Mouse (Mus musculus) cerebellum, adult 11 months (tissue): ENCODE results near the gene Foxn3.

Experiments used
- DNase-seq: peaks from one replicate; pipeline ENCODE4 v3.0.0; 2022

Gene Foxn3

DNA sequence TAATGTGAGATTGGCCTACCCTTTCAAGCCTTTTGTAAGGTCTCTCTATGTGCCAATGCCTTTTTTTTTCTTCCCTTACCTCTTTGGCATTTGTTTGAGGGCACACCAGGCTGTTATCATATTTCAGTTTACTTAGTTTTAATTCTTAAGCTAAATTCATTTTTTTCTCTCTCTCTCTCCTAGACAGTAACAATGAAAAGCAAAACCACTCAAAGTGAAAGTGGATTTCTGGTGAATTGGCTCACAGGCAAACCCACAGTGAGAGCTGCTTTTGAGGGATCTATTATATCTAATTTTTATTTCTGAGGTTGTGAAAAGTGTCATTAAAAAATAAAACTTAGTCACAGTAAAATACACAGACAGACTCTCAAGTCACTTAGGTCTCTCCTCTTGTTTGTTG is 101.1 kb downstream of the Foxn3 start:
- DNase-seq: no peak

DNA sequence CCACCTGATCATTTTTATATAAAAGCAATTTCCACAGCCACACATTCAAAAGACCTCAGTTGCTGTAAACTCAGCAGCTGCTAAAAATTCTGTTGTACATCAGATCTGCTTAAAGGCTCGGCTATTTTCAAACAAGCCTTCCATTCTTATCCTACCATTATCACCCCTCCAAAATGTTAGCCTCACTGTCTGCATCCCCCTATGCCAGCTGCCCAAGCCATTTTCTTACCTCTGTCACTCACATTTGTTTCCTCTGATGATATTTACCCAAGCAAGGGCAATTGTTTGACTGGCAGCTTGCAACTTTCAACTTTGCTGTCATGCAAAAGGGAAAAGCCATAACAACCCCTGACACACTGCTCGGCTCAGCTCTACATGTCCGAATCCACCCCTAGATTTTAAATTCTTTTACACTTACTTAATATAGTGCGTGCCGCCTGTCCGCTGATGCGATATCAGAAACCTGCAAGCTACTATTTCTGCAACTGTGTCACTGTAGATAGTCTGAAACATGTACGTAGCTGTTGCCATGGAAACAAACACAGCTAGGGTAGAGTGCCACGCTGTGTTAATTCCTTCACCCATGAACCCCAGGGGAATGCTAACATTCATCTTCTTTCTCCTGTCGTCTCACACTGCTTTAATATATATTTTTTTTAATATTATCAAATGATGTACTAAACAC is 105.7 kb downstream of the Foxn3 start:
- DNase-seq: no peak

DNA sequence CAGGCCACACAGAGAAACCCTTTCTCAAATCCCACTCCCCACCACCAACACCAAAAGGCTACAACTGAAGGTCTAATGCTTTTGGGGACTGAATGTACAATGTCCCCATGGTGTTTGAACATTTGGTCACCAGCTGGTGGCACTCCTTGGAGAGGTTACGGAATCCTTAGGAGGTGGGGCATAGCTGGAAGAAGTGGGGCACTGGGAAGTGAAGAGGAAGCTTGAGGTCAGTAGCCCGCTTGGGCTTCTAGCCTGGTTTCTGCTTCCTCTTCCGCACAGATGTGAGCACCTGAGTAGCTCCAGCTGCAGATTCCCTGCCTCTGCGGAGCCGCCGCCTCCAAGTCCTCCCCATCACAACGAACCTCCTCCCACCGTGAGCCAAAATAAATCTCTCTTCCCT is 107.8 kb downstream of the Foxn3 start:
- no peak for DNase-seq

DNA sequence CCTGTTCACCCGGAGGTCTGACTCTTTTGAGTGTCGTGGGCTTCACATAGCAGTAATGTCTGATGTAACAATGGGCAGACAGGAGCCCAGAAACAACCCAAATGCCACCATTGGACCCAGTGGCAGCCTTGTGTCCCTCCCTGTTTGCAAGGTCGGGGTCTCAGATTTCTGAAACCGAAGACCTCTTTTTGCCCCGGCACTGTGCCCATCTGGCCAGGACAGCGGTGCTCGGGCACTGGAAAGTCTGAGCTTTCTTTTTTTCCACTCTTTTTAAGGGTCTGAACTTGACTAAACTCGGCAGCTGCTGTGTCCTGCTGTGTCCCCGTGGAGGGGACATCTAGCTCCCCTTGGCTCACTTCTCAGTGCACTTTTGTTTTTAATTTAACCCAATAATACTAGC is 109.0 kb downstream of the Foxn3 start:
- DNase-seq: no peak

DNA sequence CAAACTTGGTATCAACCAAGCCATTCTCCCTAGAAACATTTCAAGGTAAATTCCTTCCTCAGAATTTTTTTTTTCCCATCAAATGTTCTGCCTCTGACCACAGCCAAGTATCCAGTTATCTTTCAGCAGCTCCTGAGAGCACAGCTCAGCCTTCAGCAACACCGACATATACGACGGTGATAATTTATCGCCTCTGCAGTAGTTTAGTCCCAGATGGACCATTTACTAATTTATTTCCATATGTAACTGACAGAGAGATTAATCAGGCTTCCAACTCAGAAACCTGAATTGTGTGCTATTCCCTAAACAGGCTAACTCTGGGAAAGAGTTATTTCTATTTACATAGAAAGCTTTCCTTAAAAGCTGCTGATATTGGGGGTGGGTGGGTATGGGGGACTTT is 109.6 kb downstream of the Foxn3 start:
- no peak for DNase-seq

DNA sequence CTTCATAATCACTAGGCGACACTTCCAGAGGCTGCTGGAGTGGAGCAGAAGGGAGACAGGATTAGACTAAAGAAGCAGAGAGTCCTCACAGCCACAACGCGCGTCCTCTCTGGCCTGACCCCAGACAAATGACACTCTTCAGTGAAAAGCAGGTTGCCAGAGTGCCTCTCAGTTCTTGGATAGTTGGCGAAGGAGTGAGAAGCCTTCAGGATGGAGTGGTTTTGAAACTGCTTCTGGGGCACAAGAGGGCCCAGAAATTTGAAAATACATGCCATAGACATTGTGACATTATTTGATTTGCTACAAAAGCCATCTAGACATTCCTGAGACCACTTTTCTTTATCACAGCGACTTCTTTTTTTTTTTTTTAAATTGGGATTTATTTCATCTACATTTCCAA is 113.3 kb downstream of the Foxn3 start:
- no peak for DNase-seq

DNA sequence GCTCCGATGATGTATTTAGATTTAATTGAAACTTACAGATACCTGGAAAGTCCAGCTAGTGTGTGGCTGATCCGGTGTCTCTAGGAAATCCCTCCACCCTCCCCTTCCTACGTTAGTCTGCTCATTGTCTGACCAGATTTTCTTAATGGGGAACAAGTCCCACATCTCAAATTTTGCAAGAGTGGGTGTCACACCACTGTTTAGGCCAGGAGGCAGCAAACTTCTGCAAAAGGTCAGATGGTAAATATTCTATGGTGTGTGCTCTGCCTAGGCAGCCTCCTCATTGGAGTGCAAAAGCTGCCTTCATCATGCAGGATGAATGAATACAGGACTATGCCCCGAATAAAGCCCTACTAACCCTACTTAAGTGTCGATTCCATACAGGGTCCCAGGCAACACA is 115.6 kb downstream of the Foxn3 start:
- no peak for DNase-seq

DNA sequence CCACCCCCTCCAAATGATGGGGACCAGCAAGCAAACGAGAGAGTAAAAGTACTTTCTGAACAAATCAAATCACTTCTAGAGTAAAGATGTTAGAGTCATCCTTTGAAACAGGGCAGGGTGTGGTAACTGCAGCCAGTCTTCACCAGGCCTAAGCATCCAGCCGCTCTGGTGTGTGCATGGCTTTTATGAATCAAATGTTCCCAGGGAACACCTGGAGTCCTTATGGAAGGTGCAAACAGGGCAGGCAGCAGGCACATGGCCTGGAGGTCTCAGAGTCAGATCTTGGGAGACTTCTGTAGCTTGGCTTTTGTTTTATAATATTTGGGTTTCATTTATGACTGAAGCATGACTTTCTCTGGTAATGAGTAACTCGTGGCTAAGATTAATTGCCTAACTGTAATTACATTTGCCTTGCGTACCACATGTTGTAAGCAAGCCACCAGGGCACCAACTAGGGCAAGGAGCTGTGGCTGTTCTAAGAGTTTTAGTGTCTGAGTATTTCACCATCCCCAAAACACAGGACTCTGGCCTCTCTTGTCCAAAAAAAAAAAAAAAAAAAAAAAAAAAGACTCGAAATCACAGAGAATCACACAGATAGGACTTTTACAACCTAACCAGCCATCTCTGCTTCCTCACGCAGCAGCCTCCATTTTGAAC is 118.2 kb downstream of the Foxn3 start:
- DNase-seq: no peak

DNA sequence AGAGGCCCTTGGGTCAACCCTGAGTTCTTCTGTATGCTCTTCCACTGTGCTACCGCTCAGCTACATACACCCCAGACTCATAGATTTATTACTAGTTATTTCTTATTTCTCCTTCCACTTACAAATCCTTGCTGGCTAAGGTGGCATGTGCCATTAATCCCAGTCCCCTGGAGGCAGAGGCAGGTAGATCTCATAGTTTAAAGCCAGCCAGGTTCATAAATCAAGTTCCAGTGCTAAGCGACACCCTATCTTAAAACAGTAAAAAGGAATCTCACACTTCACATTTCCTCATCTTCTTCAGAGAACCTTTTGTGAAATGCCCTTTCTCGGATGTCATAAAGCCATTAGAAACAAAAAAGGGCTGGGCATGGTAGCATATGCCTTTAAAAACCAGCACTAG is 120.6 kb downstream of the Foxn3 start:
- DNase-seq: no peak

DNA sequence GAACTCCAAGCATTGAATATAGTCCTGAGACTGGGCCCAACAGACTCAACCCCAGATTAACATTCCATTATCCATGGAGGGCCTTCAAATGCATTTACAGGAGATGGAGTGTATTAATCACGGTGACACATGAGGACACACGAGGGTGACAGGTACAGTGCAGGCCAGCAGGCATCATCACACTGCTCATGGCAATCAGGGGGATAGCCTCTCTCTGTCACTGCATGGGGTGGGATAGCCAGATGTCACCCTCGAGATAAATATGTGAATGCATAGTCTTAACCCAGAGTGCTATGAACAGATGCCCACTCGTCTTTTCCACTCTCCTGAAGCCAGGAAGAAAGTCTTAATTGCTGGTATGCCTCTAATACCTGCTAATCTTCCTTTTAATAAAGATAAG is 122.4 kb downstream of the Foxn3 start:
- no peak for DNase-seq

DNA sequence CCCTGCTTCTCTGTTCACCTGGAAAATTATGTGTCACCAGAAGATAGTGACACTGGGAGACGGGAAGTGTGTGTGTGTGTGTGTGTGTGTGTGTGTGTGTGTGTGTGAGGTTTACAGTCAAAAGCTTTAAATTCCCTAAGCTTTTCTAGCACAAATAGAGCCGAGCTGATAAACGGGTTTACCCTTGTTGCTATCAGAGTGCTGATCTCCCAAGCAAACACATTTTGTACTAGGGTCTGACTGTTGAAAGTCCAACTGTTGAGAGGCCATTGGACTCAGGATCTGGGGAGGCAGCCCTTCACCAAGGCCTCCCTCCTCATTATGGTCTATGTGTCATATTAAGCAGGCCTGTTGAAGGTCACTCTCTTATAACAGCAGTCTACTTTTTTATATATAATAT is 123.4 kb downstream of the Foxn3 start:
- DNase-seq: no peak

DNA sequence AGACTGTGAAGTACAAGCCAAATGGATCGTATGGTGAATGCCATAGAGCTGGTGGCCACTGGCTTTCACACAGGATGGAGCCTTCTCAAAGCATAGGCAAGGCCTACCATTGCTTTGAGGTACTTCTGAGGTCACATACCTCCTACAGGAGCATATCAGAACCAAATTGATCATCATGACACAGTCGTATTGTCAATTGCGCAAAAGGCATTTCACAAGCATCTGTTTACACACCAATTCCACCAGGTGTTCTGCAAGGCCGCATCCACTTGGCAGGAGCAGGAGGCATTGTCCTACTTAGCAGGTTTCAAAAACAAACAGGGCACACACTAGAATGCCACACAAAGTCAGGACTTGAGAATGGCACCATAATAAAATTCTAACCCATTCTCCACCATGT is 128.2 kb downstream of the Foxn3 start:
- DNase-seq: no peak

DNA sequence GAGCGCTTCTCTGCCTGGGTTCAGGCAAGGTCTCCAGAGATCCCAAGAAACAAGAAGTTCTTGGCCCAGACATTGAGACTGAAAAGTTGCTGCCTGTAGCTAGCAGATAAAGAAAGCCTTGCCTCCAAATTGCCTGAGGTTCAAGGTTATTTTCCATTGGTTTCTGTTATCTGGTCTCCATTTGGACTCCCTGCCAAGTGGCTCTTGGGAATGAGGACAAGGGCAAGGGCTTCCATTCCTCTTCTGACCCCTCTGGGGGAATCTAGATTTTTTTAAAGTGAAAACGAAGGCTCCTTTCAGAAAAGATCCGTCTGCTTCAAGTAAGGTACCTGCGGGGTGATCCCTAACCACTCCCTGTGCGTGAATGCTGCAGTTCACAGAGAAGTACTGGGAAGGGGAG is 130.0 kb downstream of the Foxn3 start:
- DNase-seq: no peak

DNA sequence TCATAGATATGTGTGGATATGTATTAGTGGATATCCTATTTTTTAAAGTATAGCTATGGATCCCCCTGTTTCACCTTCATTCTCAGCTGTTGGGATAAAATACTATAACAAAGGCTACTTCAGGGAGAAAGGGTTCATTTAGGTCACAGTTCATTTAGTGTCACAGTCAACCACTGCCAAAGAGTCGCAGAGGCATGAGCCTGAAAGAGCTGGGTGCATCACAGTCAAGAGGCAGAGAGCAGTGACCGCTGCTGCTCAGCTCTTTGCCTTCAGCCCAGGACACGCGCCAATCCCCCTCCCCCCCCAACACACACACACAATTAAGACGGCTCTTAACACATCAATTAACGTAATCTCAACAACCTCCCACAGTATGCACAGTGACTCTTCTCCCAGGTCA is 131.8 kb downstream of the Foxn3 start:
- no peak for DNase-seq

DNA sequence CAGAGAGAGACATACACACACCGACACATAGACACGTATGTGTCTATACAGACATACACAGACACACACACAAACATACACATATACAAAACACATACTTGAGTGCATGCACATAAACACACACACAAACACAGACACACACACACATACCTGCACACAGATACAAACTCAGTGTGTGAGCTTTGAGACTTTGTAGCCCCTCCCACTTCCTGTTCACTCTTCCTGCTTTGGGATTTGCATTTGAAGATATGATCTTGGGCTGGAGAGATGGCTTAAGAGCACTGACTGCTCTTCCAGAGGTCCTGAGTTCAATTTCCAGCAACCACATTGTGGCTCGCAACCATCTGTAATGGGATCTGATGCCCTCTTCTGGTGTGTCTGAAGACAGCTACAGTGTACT is 132.4 kb downstream of the Foxn3 start:
- DNase-seq: no peak

DNA sequence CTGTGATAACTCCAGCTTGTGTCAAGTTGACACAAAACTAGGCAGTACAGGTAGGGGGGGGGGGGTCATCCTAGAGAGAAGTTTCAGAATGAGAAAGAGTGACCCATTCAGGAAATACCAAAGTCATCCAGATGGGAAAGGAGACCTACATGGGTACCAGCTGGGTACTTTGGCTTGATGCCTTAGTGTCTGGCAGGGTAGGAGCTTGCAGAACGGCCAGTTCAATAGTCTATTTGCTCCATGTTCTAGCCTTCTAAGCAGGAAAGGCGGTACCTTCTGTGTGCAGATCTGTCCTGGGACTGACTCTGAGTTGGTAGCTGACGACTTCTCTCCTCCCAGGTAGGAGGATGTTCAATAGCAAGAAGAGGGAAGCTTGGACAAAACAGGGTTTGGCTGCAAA is 134.3 kb downstream of the Foxn3 start:
- DNase-seq: peak; percentile 28

DNA sequence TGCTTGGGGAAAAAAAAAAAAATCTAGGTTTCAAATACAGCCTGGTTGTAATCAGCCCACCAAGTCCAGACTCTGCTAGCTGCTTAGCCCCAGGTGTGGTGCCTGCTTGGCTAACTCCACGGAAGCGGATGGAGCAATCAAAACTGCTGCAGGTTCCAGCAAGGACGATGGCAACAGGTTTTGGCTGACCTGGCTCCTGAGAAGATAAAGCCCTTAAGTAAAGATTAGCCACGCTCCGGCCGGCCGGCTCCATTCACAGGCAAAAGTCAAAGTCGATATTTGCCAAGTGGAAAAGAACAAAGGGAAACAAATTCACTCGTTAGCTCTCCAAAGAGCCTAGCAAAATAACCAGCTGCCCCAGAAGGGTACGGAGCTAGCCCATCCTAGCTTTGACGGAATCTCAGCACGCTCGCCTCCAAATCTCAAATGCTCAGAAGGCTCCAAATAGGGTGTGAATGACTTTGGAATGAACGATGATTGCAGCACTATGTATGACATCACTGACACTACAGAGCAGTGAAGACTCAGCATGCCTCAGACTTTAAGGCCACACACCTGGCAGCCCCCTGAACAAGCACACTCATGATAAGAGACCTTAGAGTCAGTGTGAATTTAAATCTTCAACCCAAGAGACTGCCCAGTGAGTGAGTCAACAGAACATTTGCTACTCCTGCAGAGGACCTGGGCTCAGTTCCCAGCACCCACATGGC is 137.0 kb downstream of the Foxn3 start:
- DNase-seq: no peak

DNA sequence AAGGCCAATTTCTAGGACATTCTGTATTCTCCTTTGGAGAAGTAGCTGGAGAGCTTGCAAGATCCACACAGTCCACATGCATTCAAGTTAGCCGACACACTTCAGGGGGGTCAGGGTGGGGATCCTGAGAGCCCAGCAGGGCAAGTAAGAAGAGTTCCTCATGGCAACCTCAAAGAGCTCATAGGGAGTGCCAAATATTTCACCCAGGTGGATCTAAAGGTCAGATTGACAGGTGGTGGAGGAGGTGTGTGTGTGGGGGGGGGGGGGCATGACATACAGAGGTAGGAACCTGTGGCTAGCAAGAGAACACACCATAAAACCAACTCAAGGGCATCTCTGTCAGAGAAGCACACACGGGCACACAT is 144.0 kb downstream of the Foxn3 start:
- no peak for DNase-seq

DNA sequence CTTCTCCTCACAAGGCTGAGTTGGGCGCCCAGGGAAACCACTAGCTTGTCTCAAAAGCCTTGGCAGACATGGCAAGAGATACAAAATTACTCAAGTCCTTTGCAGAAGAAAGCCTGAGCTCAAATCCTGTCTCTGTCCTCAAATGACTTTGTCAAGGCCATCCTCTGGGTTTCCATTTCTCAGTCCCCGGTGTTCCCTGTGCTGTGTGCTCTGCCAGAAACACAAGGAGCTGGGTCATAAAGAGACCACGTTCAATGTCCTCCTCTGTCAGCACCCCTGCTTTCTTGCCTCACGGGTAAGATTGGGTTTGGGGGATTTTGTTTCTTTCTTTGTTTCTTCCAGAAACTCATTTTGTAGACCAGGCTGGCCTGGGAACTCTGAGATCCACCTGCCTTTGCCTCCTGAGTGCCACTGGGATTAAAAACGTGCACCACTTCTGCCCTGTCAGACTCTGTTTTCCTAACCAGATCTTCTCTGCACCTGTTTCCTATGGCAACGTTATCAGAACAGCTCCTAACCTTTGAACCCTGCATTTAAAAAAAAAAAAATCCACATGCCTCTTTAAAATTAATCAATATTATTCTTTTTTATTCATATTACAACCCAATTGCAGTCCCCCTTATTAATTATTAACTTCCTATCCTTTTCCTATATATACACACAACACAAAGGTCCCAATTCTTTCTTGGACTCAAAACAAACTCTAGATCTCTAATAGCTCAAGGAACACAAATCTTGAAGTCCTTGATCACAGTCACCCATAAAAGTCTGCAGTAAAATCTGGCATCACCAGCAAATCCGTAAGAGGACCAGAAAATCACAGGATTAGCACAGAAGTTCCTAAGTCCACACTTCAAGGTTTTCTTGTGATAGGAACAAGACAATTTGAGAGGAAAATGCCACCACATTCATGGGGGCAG is 144.6 kb downstream of the Foxn3 start:
- DNase-seq: no peak

DNA sequence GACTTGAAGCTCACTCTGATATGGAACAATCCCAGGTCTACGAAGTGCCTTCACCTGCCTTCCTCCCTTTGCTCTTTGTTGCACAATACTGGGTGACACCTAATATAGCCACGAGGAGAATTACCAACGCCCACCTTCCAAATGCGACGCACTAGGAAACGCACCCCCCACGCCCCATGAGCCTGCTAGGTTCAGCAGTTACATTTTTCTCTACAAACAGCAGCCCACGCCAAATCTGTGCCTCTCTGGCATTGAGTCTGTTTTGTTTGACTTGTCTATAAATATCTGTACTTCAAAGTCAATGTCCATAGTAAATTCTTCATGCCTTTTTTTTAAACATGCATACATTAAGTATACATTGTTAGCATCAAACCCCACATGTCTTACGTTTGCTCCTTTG is 145.5 kb downstream of the Foxn3 start:
- DNase-seq: no peak

DNA sequence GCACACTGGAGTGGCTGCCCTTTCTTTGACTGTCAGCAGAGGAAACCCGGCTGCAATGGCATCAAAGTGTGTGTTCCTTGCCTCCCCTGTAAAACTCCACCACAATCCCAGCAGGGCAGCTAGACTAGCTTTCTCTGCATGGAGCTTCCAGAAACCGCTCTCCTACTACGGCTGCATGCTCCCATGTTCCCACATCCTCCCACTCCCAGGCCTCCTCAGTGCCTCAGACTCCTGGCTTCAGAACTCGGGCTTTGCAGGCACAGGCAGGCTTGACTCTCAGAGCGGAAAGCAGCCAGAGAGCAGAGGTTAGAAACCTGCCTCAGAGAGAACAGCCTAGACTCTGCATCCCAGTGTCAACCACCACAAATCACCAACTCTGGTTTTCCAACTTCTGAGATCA is 147.8 kb downstream of the Foxn3 start:
- no peak for DNase-seq

DNA sequence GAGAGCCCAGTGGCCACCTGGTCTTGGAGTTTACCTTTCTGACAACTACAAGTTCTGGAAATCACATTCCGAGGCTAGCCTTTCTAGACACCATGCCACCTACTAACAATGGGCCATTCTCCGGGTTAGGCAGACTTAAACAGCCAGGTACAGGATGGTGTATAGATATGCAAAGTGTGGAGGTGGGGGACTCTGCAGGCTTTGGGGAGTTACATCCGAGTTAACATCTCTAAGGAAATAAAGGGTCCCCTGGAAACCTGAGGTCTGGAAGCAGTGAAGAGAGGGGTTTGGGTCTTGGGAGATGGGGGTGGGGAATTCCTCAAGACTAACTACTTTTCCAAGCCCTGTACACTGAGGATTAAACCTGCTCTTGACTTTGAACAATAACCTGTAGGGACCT is 150.9 kb downstream of the Foxn3 start:
- no peak for DNase-seq

DNA sequence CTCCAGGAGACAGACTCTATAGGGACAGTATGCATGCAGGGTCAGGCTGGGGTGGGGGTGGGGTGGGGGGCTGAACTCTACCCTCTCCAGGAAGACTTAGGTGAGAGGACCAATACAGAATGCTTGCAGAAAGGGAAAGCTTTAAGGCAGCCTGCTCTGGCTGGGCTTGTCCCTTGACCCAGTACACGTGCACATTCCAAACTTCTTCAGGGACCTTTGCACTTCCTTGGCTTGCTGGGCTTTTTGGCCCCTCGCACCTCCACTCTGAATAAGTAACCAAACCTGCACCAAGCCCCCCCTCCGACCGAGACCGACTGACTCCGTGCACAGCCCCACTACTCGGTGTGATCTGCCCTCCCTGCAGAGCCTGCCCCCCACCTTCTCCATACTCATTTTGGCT is 151.3 kb downstream of the Foxn3 start:
- no peak for DNase-seq

DNA sequence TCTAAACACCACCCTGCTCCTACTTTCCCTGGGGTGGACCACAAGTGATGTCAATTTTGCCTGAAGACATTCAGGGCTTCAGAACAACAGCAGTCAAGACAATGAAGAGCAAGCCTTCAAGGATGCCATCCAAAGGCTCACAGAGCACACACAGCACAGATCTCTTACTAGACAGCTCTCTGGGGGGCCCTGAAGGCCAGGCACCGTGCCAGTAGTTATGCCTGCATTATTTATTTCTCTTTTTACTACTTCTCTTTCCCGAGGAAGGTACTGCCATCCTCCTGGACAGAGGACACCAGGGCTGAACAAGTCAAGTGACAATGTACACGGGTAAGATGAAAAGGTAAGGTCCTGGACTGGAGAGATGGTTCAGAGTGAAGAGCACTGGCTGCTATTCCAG is 154.7 kb downstream of the Foxn3 start:
- no peak for DNase-seq
